Mouse (Mus musculus): ENCODE data around the gene Myh14. TPM values are rescaled to one million over a fixed set of nuclear protein-coding genes. Genes with fewer than 3 reads are reported as not detected.
A peak's percentile ranks its signal among the peaks of the same experiment; 100 is the strongest.

The Myh14 gene
- polyA plus RNA-seq, 1 experiment from 2014 or later, result 1.3 TPM

GRCm38 (mm10) chr7:44663546-44663945 is 7.1 kb downstream of the Myh14 start:
- ATAC-seq (ENCODE audit: low FRiP score) (no peak), DNase-seq (ENCODE audit: low spot score, missing footprints) (no peak)
- Histone ChIP-seq H3K9me3 (ENCODE audit: control insufficient read depth, low read length) (0 out of 2 replicates have a peak, but pooled peaks cover 2% of the 10 kb centered on the region), H3K4me1 (ENCODE audit: control insufficient read depth, insufficient read depth, low read length) (no peaks in the 10 kb centered on the region), H3K27ac (ENCODE audit: low read depth, low read length) (no peak overlapping the region), H3K27me3 (ENCODE audit: control insufficient read depth, insufficient read depth, low read length) (no peaks in the 10 kb centered on the region), H3K4me2 (no peak overlapping the region), H3K9ac (ENCODE audit: low read length) (no peak overlapping the region), H3K4me3 (ENCODE audit: low read depth, low read length) (no peak overlapping the region), H3K36me3 (ENCODE audit: control insufficient read depth, insufficient read depth, low read length) (no peaks in the 10 kb centered on the region)
- 77% methylated on average over 5 of the region's 5 CpGs for WGBS

- Histone ChIP-seq H3K27me3 (ENCODE audit: control insufficient read depth, insufficient read depth, low read length) (no peaks in the 10 kb centered on the region), H3K4me2 (no peak overlapping the region), H3K9ac (ENCODE audit: low read length) (no peak overlapping the region), H3K4me3 (ENCODE audit: low read depth, low read length) (no peak overlapping the region), H3K9me3 (ENCODE audit: control insufficient read depth, low read length) (0 out of 2 replicates have a peak, but pooled peaks cover 2% of the 10 kb centered on the region), H3K36me3 (ENCODE audit: control insufficient read depth, insufficient read depth, low read length) (no peaks in the 10 kb centered on the region), H3K27ac (ENCODE audit: low read depth, low read length) (no peak overlapping the region), H3K4me1 (ENCODE audit: control insufficient read depth, insufficient read depth, low read length) (no peaks in the 10 kb centered on the region)
- no peak for ATAC-seq (ENCODE audit: low FRiP score)
- no peak for DNase-seq (ENCODE audit: low spot score, missing footprints)
- 4% methylated on average over 3 of the region's 3 CpGs for WGBS
Observed at GRCm38 (mm10) chr7:44662569-44662968, 8.1 kb downstream of the Myh14 start.

DNA sequence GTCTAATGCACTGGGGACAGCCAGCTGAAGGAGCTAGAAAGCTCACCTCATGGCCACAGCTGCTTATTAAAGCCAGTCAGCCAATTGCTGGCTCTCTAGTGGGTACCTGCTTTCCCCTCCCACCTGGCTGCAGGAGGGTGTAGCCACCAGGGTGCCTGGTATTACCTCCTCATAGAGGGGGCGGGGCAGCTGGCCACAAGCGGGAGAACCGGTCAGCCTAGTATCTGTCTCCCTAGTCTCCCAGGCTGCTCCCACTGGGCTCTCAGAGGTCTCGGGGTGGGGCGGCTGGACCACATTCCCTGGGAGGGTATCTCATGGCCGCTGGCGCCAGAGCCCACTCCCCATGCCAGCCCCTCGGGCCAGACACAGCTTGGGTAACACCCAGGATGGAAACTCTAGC is 8.5 kb downstream of the Myh14 start:
- 0 out of 2 replicates have a peak, but pooled peaks cover 2% of the 10 kb centered on the region for H3K9me3 ChIP-seq (ENCODE audit: control insufficient read depth, low read length)
- H3K4me1 ChIP-seq (ENCODE audit: control insufficient read depth, insufficient read depth, low read length), result no peaks in the 10 kb centered on the region
- ATAC-seq (ENCODE audit: low FRiP score) (no peak), DNase-seq (ENCODE audit: low spot score, missing footprints) (no peak)
- H3K27ac ChIP-seq (ENCODE audit: low read depth, low read length), result no peak overlapping the region
- 14% methylated on average over 8 of the region's 8 CpGs for WGBS
- H3K27me3 ChIP-seq (ENCODE audit: control insufficient read depth, insufficient read depth, low read length), result no peaks in the 10 kb centered on the region
- H3K4me3 ChIP-seq (ENCODE audit: low read depth, low read length), result no peak overlapping the region
- H3K36me3 ChIP-seq (ENCODE audit: control insufficient read depth, insufficient read depth, low read length), result no peaks in the 10 kb centered on the region
- H3K9ac ChIP-seq (ENCODE audit: low read length), result no peak overlapping the region
- no peak overlapping the region for H3K4me2 ChIP-seq

- DNase-seq (ENCODE audit: low spot score, missing footprints), result no peak
- no peaks in the 10 kb centered on the region for H3K27me3 ChIP-seq (ENCODE audit: control insufficient read depth, insufficient read depth, low read length)
- H3K9me3 ChIP-seq (ENCODE audit: control insufficient read depth, low read length), result no peaks in the 10 kb centered on the region
- ATAC-seq (ENCODE audit: low FRiP score), result no peak
- no peaks in the 10 kb centered on the region for H3K4me1 ChIP-seq (ENCODE audit: control insufficient read depth, insufficient read depth, low read length)
- H3K36me3 ChIP-seq (ENCODE audit: control insufficient read depth, insufficient read depth, low read length), result no peaks in the 10 kb centered on the region
- no peak overlapping the region for H3K4me3 ChIP-seq (ENCODE audit: low read depth, low read length)
- no peak overlapping the region for H3K9ac ChIP-seq (ENCODE audit: low read length)
- H3K4me2 ChIP-seq, result no peak overlapping the region
- WGBS, result 81% methylated on average over 5 of the region's 5 CpGs
- no peak overlapping the region for H3K27ac ChIP-seq (ENCODE audit: low read depth, low read length)
Observed at GRCm38 (mm10) chr7:44661219-44661618, 9.4 kb downstream of the Myh14 start.

DNA sequence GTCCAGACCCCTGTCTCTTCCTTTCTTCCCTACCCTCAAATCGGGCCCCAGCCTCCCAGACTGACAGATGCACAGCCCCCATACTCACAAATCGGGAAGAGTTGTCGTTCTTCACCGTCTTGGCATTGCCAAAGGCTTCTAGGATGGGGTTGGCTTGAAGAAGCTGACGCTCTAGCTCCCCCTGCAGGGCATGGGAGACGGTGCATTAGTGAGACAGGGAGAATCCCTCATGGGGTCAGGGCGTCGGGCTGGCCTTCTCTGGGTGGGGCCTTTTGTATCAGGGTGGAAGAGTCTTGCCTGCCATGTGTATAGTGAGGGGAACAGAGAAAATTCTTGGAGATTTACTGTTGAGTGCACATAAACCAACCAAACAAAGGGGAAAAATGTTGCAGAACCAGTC is 15.1 kb downstream of the Myh14 start:
- H3K4me3 ChIP-seq (ENCODE audit: low read depth, low read length), result no peak overlapping the region
- ATAC-seq (ENCODE audit: low FRiP score), result no peak
- no peaks in the 10 kb centered on the region for H3K36me3 ChIP-seq (ENCODE audit: control insufficient read depth, insufficient read depth, low read length)
- H3K4me2 ChIP-seq, result no peak overlapping the region
- no peaks in the 10 kb centered on the region for H3K9me3 ChIP-seq (ENCODE audit: control insufficient read depth, low read length)
- no peaks in the 10 kb centered on the region for H3K4me1 ChIP-seq (ENCODE audit: control insufficient read depth, insufficient read depth, low read length)
- H3K27ac ChIP-seq (ENCODE audit: low read depth, low read length), result no peak overlapping the region
- H3K27me3 ChIP-seq (ENCODE audit: control insufficient read depth, insufficient read depth, low read length), result no peaks in the 10 kb centered on the region
- 16% methylated on average over 8 of the region's 8 CpGs for WGBS
- peak; percentile 93 for DNase-seq (ENCODE audit: low spot score, missing footprints)
- no peak overlapping the region for H3K9ac ChIP-seq (ENCODE audit: low read length)

GRCm38 (mm10) chr7:44653773-44654172 is 16.9 kb downstream of the Myh14 start:
- H3K27ac ChIP-seq (ENCODE audit: low read depth, low read length), result no peak overlapping the region
- WGBS, result 53% methylated on average over 8 of the region's 8 CpGs
- peak; percentile 91 for DNase-seq (ENCODE audit: low spot score, missing footprints)
- H3K27me3 ChIP-seq (ENCODE audit: control insufficient read depth, insufficient read depth, low read length), result no peaks in the 10 kb centered on the region
- ATAC-seq (ENCODE audit: low FRiP score), result no peak
- no peaks in the 10 kb centered on the region for H3K9me3 ChIP-seq (ENCODE audit: control insufficient read depth, low read length)
- H3K4me1 ChIP-seq (ENCODE audit: control insufficient read depth, insufficient read depth, low read length), result no peaks in the 10 kb centered on the region
- no peak overlapping the region for H3K9ac ChIP-seq (ENCODE audit: low read length)
- no peak overlapping the region for H3K4me2 ChIP-seq
- H3K36me3 ChIP-seq (ENCODE audit: control insufficient read depth, insufficient read depth, low read length), result no peaks in the 10 kb centered on the region
- H3K4me3 ChIP-seq (ENCODE audit: low read depth, low read length), result no peak overlapping the region

- ATAC-seq (ENCODE audit: low FRiP score), result no peak
- Histone ChIP-seq H3K9me3 (ENCODE audit: control insufficient read depth, low read length) (no peaks in the 10 kb centered on the region), H3K36me3 (ENCODE audit: control insufficient read depth, insufficient read depth, low read length) (no peaks in the 10 kb centered on the region), H3K27me3 (ENCODE audit: control insufficient read depth, insufficient read depth, low read length) (no peaks in the 10 kb centered on the region), H3K9ac (ENCODE audit: low read length) (no peak overlapping the region), H3K4me2 (no peak overlapping the region), H3K4me1 (ENCODE audit: control insufficient read depth, insufficient read depth, low read length) (no peaks in the 10 kb centered on the region), H3K4me3 (ENCODE audit: low read depth, low read length) (no peak overlapping the region), H3K27ac (ENCODE audit: low read depth, low read length) (no peak overlapping the region)
- no peak for DNase-seq (ENCODE audit: low spot score, missing footprints)
- 77% methylated on average over 7 of the region's 7 CpGs for WGBS
Observed at GRCm38 (mm10) chr7:44651416-44651815, 19.2 kb downstream of the Myh14 start.

DNA sequence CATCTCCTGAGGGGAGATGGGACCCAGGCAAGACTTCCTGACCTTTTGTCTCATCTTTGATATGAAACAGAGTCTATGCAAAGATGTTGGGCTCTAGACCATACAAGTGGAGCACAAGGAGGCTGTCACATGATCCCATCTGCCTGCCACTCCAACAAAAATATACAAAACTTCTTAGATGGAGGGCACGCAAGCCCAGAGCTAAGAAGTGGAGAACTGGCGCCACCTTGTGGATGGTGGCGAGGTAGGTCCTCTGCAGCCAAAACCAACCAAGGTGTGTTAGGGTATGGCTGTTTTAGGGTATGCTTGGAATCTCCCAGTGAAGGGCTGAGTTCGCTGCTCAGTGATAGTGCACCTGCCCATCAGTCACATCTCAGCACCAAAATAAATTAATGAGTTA is 20.7 kb downstream of the Myh14 start:
- no peak overlapping the region for H3K27ac ChIP-seq (ENCODE audit: low read depth, low read length)
- no peak overlapping the region for H3K4me2 ChIP-seq
- H3K4me3 ChIP-seq (ENCODE audit: low read depth, low read length), result no peak overlapping the region
- no peaks in the 10 kb centered on the region for H3K36me3 ChIP-seq (ENCODE audit: control insufficient read depth, insufficient read depth, low read length)
- H3K9me3 ChIP-seq (ENCODE audit: control insufficient read depth, low read length), result no peaks in the 10 kb centered on the region
- DNase-seq (ENCODE audit: low spot score, missing footprints) (peak; percentile 93), ATAC-seq (ENCODE audit: low FRiP score) (no peak)
- no peaks in the 10 kb centered on the region for H3K4me1 ChIP-seq (ENCODE audit: control insufficient read depth, insufficient read depth, low read length)
- H3K27me3 ChIP-seq (ENCODE audit: control insufficient read depth, insufficient read depth, low read length), result peaks cover 6% of the 10 kb centered on the region
- WGBS, result 11% methylated on average over 4 of the region's 4 CpGs
- H3K9ac ChIP-seq (ENCODE audit: low read length), result no peak overlapping the region

DNA sequence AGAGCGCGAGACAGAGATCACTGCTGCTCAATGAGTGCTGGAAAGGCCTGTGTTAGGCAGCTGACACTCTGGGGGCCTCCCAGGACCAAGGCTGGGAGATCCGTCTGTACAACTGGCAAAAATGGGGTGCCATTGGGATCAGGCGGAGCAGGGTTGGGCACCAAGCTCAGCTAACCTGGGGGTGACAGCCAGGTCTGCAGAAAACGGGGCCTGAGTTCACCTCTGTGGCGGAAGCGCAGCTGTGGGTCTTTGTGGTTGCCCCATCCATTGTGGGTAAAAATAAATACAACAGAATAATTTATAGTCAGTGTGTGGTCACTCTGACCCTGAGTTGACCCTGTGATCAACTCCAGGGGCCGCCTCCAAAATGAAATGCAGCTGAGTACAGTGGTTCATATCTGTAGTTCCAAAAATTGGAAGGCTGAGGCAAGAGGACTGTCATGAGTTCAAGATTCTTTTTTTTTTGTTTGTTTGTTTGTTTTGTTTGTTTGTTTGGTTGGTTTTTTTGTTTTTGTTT is 21.5 kb downstream of the Myh14 start:
- no peaks in the 10 kb centered on the region for H3K4me1 ChIP-seq (ENCODE audit: control insufficient read depth, insufficient read depth, low read length)
- DNase-seq (ENCODE audit: low spot score, missing footprints) (no peak), ATAC-seq (ENCODE audit: low FRiP score) (no peak)
- no peak overlapping the region for H3K4me2 ChIP-seq
- H3K36me3 ChIP-seq (ENCODE audit: control insufficient read depth, insufficient read depth, low read length), result no peaks in the 10 kb centered on the region
- no peak overlapping the region for H3K9ac ChIP-seq (ENCODE audit: low read length)
- H3K4me3 ChIP-seq (ENCODE audit: low read depth, low read length), result no peak overlapping the region
- H3K27ac ChIP-seq (ENCODE audit: low read depth, low read length), result no peak overlapping the region
- WGBS, result 79% methylated on average over 8 of the region's 8 CpGs
- peaks cover 6% of the 10 kb centered on the region for H3K27me3 ChIP-seq (ENCODE audit: control insufficient read depth, insufficient read depth, low read length)
- H3K9me3 ChIP-seq (ENCODE audit: control insufficient read depth, low read length), result no peaks in the 10 kb centered on the region
